Mouse (Mus musculus): ENCODE measurements around the gene Zfp286. TPM values are rescaled to one million over a fixed set of nuclear protein-coding genes. Genes with fewer than 3 reads are reported as not detected.

The Zfp286 gene
- total RNA-seq, 2 experiments from 2014 or later = 2.4 to 7.5 TPM

- ATAC-seq (replicated peaks; ENCODE audit: poor library complexity, severe bottlenecking) = no peak
Observed at GRCm38 (mm10) chr11:62728276-62728675, 61.0 kb downstream of the Zfp286 start.

- no peak for ATAC-seq (replicated peaks; ENCODE audit: poor library complexity, severe bottlenecking)
Observed at GRCm38 (mm10) chr11:62710657-62711056, 78.6 kb downstream of the Zfp286 start.

GRCm38 (mm10) chr11:62708252-62708651 is 81.0 kb downstream of the Zfp286 start:
- ATAC-seq (replicated peaks; ENCODE audit: poor library complexity, severe bottlenecking) = no peak

DNA sequence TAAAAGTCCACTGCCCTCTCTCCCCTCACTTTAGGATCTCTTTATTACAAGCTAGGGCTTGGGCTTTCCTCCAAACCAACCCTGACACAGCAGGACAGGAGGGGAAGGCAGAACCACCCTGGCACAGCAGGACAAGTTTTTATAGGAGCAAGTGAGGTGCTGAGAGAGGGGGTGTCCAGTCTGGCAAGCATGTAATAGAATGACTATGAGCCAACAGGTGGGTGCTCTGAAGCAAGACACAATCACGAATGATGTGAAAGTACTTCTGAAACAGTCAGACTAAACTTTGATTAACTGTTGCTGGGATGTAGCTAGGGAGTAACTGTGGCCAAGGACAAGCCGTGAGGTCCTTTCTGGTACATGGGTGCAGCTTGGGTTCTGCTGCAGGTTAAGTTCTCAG is 83.1 kb downstream of the Zfp286 start:
- ATAC-seq (replicated peaks; ENCODE audit: poor library complexity, severe bottlenecking) = no peak

Other genes with a start within 250 kb of the Zfp286 start
- 870 and 954 TPM in 2 replicates for gene Ubb, start 238.3 kb downstream of the Zfp286 start, total RNA-seq (2014; fragmentation: Nextera tagmentation)
- gene Ubb, start 238.3 kb downstream of the Zfp286 start, total RNA-seq (2017) = 1,051 and 1,247 TPM in 2 replicates
- 13.8 and 17.5 TPM in 2 replicates for gene Trpv2, start 215.0 kb downstream of the Zfp286 start, total RNA-seq (2014; fragmentation: Nextera tagmentation)
- 9.2 and 10.7 TPM in 2 replicates for gene Trpv2, start 215.0 kb downstream of the Zfp286 start, total RNA-seq (2017)
- gene Lrrc75a, start 140.9 kb downstream of the Zfp286 start, total RNA-seq (2014; fragmentation: Nextera tagmentation) = 5.7 TPM in 2 replicates
- 3.6 and 5.4 TPM in 2 replicates for gene Lrrc75a, start 140.9 kb downstream of the Zfp286 start, total RNA-seq (2017)
- 16.7 and 34.1 TPM in 2 replicates for gene Mmgt2, start 140.8 kb downstream of the Zfp286 start, total RNA-seq (2014; fragmentation: Nextera tagmentation)
- 15.9 and 23.7 TPM in 2 replicates for gene Mmgt2, start 140.8 kb downstream of the Zfp286 start, total RNA-seq (2017)
- gene Zfp287, start 57.6 kb downstream of the Zfp286 start, total RNA-seq (2014; fragmentation: Nextera tagmentation) = 1.1 and 2.5 TPM in 2 replicates
- 0.56 and 1.9 TPM in 2 replicates for gene Zfp287, start 57.6 kb downstream of the Zfp286 start, total RNA-seq (2017)
- gene Gm10428, start 36.4 kb downstream of the Zfp286 start, total RNA-seq (2014; fragmentation: Nextera tagmentation) = not detected in 2 replicates
- not detected in 2 replicates for gene Gm10428, start 36.4 kb downstream of the Zfp286 start, total RNA-seq (2017)
- 12.2 and 29.7 TPM in 2 replicates for gene Trim16, start 30.8 kb upstream of the Zfp286 start, total RNA-seq (2014; fragmentation: Nextera tagmentation)
- gene Trim16, start 30.8 kb upstream of the Zfp286 start, total RNA-seq (2017) = 19.3 and 22.9 TPM in 2 replicates
- gene Fbxw10, start 57.6 kb upstream of the Zfp286 start, total RNA-seq (2014; fragmentation: Nextera tagmentation) = 2.5 and 4.9 TPM in 2 replicates
- gene Fbxw10, start 57.6 kb upstream of the Zfp286 start, total RNA-seq (2017) = 4.7 and 6.7 TPM in 2 replicates
- 23.8 and 24.3 TPM in 2 replicates for gene Tvp23b, start 90.0 kb upstream of the Zfp286 start, total RNA-seq (2014; fragmentation: Nextera tagmentation)
- gene Tvp23b, start 90.0 kb upstream of the Zfp286 start, total RNA-seq (2017) = 37.7 and 48.3 TPM in 2 replicates
- not detected in 2 replicates for gene Cdrt4, start 161.7 kb upstream of the Zfp286 start, total RNA-seq (2014; fragmentation: Nextera tagmentation)
- gene Cdrt4, start 161.7 kb upstream of the Zfp286 start, total RNA-seq (2017) = not detected in 2 replicates